Mouse (Mus musculus) adrenal gland, adult 2 months (tissue): ENCODE data around the gene Milr1. TPM values are rescaled to one million over a fixed set of nuclear protein-coding genes. Genes with fewer than 3 reads are reported as not detected.
"Not testable (repeated sequence)": the region's sequence is repeated elsewhere in the genome, so short reads cannot be mapped to it uniquely, and the experiment has no call there.

Experiments
- DNase-seq: peaks from one replicate; pipeline ENCODE4 v3.0.0; 2021
- polyA plus RNA-seq: library from polyadenylated mRNA; depleted of rRNA; stranded (reverse); fragments of >200 nt; gene quantifications from 2 replicates; pipeline ENCODE4 v1.2.3, GENCODE M21; 2012
- total RNA-seq, 2 experiments: library from RNA; stranded (reverse); gene quantifications; 2 replicates each; pipeline ENCODE4 v1.2.3; 2021

The Milr1 gene
- total and polyA plus RNA-seq, 3 experiments: 0.81 to 2.6 TPM; not detected in 1

- DNase-seq: peak; percentile 10
Observed at GRCm38 (mm10) chr11:106730714-106731113, 20.3 kb upstream of the Milr1 start.

- DNase-seq: no peak
Observed at GRCm38 (mm10) chr11:106736614-106737013, 14.4 kb upstream of the Milr1 start.

DNA sequence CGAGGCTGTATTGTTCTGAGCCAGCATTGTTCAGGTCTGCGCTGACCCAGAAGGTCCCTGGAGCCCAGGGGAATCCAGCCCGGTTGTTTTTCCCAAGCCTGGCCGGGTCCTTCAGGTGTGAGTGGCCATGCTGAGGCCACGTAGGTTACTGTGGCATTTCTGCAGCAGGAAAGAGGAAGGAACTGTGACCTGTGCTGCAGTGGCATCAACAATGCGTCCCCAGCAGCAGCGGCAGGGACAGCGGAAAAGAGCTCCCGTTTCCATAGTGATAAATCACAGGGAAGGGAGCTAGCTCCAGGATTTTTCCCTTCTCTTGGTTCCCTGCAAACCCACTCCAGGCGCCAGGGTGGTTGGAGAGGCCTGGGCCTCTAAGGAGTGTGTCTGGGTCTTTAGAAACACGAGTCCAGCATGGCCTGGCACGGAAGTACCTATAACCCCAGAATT lies 13.8 kb upstream of the Milr1 start:
- peak; percentile 47 for DNase-seq

GRCm38 (mm10) chr11:106739116-106739515 lies 11.9 kb upstream of the Milr1 start:
- DNase-seq: no peak

DNA sequence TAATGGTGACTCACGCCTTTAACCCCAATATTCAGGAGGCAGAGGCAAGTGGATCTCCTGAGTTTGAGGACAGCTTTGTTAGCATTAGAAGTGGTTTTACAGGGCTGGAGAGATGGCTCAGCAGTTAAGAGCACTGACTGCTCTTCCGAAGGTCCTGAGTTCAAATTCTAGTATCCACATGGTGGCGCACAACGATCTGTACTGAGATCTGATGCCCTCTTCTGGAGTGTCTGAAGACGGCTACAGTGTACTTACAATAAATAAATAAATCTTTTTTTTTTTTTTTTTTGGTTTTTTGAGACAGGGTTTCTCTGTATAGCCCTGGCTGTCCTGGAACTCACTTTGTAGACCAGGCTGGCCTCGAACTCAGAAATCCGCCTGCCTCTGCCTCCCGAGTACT lies 10.3 kb upstream of the Milr1 start:
- DNase-seq: not testable (repeated sequence)

DNA sequence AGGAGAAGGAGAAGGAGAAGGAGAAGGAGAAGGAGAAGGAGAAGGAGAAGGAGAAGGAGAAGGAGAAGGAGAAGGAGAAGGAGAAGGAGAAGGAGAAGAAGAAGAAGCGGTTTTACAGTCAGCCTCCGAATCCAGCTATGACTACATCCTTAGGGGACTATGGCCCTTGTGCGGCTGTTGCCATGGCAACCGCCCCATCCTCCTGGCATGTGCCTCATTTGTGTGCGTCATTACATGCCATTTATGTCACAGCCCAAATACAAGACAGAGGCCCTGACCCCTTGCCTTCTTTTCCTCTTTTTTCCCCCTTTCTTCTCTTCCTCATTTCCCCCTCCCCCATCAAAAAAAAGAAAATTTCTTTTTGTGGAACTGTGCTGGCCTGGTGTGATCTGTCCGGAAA lies 9.8 kb upstream of the Milr1 start:
- no peak for DNase-seq

- DNase-seq: no peak
Observed at GRCm38 (mm10) chr11:106741826-106742225, 9.2 kb upstream of the Milr1 start.

GRCm38 (mm10) chr11:106742388-106742841 lies 8.6 kb upstream of the Milr1 start:
- DNase-seq: no peak

DNA sequence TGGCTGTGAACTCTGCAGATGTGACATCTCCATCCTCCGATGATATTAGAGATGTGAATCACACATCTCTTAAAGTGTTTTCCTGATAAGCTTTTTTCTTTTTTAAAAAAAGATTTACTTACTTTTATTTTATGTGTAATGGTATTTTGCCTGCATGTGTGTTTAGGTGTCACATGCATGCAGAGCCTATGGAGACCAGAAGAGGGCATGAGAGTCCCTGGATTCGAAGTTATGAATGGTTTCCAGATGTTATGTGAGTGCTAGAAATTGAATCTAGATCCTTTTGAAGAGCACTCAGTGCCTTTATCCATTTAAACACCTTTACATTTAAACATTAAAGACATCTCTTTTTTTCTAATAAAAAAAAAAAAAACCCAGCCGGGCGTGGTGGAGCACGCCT lies 6.1 kb upstream of the Milr1 start:
- no peak for DNase-seq

DNA sequence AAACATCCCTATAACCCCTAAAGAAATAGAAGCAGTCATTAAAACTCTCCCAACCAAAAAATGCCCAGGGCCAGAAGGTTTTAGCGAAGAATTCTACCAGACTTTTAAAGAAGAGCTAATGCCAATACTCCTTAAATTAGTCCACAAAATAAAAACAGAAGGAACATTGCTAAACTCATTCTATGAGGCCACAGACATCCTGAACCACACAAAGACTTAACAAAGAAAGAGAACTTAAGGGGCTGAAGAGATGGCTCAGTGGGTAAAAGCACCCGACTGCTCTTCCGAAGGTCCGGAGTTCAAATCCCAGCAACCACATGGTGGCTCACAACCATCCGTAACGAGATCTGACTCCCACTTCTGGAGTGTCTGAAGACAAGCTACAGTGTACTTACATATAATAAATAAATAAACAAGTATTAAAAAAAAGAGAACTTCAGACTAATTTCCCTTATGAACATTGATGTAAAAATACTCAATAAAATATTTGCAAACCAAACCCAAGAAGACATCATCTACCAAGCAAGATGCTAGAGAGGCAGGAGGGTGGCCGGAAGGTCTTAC lies 1.4 kb upstream of the Milr1 start:
- DNase-seq: not testable (repeated sequence)

- no peak for DNase-seq
Observed at GRCm38 (mm10) chr11:106750121-106750751, 790 bp upstream of the Milr1 start, which contains the start of gene Pecam1. Pecam1 (minus strand) TSS chr11:106750628.

DNA sequence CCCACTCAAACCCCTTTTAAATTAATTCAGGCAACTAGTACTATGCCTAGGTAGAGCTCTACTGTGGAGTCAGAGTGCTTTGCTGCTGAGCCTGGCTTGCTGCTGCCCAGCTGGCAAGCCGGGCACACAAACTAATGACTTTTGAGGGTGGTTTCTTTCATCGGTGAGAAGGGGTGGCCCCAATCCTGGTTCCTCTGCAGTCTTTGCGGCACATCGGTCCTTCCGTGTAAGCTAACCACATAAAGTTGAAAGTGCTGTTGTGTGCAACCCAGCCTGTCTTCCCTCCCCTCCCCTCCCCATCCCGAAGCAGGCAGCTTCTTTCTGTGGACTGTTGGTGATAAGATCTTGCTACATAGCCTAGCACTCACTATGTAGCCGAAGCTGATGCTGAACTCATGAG lies 1.1 kb downstream of the Milr1 start:
- DNase-seq: peak; percentile 24

DNA sequence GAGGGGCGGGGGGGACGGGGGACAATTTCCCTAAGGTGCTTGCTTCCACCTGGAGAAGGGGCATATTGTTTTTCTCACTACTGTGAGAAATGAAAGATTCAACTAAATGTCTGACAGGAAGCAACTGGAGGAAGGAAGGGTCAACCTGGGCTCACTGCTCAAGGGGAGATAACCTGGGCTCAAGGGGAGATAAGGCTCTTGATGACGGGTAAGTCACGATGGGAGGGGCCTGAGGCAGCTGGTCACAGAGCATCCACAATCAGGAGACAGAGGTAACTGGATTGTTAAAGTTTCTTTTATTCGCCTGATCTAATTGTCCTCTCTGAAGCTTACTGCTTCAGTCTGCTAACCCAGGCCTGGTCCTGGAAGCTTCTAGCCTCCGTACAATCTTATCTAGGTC lies 2.3 kb downstream of the Milr1 start:
- no peak for DNase-seq

DNA sequence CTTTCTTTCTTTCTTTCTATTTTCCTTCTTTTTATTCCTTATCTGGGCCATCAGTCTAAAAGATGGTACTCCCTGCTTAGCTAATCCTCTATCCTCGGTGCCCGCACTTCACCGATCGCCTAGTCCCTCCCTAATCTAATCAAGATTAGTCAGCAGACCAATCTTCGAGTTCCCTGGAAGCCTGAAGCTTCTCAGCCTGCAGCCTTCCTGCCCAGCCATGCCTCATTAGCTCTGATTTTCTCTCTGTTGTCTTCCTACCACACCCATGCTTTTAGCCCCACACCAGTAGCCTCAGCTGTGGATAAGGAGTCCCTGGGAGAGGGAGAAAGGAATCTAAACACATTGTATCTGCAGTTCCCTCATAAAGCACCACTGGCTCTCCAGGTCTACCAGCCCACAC lies 4.6 kb downstream of the Milr1 start:
- no peak for DNase-seq

DNA sequence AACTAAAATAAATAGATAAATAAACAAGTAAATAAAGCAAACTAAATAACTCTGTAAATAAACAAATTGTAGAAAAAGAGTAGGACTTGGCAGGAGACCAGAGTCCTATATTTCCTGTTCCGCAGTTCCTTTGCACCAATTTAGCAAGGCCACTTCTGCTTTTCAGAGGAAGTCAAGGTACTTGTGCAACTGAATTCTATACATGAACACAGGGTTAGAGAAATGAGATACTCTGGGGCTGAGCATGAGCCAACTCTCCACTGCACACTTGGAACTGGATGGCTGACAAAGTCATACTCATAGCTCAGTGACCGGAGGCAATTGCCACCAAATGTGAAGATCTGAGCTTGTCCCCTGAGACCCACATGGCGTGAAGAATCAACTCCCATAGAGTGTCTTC lies 8.0 kb downstream of the Milr1 start:
- no peak for DNase-seq

DNA sequence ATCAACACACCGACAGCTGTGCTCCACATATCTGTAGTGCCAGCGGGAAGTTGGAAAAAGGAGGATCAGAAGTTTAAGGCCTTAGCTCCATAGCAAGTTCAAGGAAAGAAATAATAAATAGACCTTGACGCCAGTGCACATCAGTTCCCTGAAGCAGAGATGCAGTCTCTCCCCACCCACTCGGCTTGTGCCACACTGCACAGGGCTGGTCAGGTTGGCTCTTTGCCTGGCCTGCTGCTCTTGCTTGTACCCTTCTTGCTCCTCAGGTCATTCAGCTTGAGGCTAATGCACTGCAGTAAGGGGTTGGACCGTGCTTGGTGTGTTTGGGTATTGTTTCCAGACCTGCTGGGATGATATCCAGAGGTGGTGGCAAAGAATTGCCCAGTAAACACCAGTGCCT lies 9.5 kb downstream of the Milr1 start:
- DNase-seq: no peak

DNA sequence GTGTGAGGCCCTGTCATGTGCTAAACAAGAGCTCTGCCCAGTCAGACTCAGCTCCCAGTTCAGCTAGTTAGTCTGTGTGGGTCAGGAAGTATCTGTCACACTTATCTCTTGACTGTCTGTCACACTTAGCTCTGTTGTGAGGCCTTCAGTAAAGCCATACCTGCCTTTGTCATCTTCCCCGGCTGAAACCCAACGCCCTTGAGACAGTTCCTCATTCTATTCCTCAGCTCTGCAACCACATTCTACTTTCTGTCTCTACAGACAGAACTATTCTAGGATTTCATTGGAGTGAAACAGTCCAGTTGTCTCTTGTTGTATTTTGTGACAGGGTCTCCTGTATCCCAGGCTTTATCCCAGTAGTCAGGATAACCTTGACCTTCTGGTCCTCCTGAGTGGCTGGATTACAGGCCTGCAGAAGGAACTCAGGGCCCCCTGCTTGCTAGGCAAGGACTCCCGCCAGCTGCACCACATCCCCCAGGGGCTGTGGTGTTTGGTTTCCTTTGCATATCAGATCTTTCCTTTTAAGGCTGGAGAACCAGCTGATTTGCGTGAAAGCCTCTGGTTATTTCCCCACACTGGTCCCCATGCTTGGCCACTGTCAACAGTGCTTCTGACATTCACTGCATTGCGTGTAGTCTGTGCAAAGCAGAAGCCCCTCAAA lies 11.2 kb downstream of the Milr1 start:
- no peak for DNase-seq

- DNase-seq: no peak
Observed at GRCm38 (mm10) chr11:106762800-106763185, 11.8 kb downstream of the Milr1 start.

DNA sequence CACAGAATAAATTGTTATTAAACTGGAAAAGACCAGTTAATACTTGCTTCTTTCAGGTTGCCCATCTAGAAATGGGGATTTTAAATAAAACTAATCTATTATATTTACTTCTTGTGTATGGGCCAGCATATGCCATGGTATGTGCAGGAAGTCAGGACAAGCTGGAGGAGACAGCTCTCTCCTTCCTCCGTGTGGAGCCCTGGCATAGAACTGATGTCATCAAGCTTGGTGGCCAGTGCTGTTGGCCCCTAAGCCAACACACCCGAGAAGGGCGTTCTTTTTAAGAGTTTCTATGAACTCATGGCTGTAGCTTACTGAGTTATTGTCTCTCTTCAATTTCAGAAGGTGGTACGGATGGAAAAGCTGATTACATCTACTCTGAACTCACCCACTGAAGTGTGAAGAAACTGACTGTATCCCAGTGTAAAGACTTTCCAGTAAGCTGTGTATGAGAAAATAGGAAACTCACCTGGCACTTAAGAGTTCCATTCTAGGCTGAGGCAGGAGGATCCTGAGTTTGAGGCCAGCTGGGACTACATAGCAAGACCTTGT lies 15.7 kb downstream of the Milr1 start:
- DNase-seq: no peak

DNA sequence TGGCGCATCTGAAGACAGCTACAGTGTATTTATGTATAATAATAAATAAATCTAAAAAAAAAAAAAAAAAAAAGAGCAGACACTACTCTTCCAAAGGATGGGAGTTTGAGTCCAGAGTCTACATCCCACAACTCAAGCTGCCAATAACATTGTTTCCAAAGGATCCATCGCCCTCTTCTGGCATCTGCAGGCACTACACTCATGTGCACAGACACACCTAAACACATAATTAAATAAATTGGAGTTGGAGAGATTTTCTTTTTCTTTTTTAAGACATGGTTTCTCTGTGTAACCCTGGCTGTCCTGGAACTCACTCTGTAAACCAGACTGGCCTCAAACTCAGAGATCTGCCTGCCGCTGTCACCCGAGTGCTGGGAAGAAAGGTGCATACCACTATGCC lies 16.5 kb downstream of the Milr1 start:
- DNase-seq: no peak

GRCm38 (mm10) chr11:106770195-106770974 lies 19.4 kb downstream of the Milr1 start:
- no peak for DNase-seq

GRCm38 (mm10) chr11:106773061-106773460 lies 22.0 kb downstream of the Milr1 start:
- DNase-seq: no peak
